Mouse (Mus musculus): ENCODE data around the gene Cemip. TPM values are rescaled to one million over a fixed set of nuclear protein-coding genes. Genes with fewer than 3 reads are reported as not detected.

Gene Cemip
- polyA plus RNA-seq, 1 experiment from 2014 or later = 0.17 TPM

GRCm38 (mm10) chr7:83972485-83972884 is 113.8 kb downstream of the Cemip start:
- no peak overlapping the region for H3K9ac ChIP-seq (ENCODE audit: low read depth, low read length)
- no peaks in the 10 kb centered on the region for H3K27me3 ChIP-seq (ENCODE audit: insufficient read depth, low read length)
- H3K4me1 ChIP-seq (replicated peaks; ENCODE audit: insufficient read depth, low read length) = no peaks in the 10 kb centered on the region
- peak; percentile 40 for DNase-seq (ENCODE audit: low spot score)
- no peaks in the 10 kb centered on the region for H3K36me3 ChIP-seq (ENCODE audit: insufficient read depth, low read length)
- no peak for TF ChIP-seq CTCF (IDR thresholded peaks at IDR 0.05; ENCODE audit: low read depth)
- no peaks in the 10 kb centered on the region for H3K9me3 ChIP-seq (replicated peaks; ENCODE audit: low read length)
- H3K4me3 ChIP-seq (replicated peaks; ENCODE audit: low read depth, low read length) = no peak overlapping the region
- no peak overlapping the region for H3K4me2 ChIP-seq (ENCODE audit: low read length)
- no peak overlapping the region for H3K27ac ChIP-seq
- ATAC-seq (replicated peaks; ENCODE audit: low FRiP score, low read depth) = no peak
- 46% methylated on average over 7 of the region's 7 CpGs for WGBS

DNA sequence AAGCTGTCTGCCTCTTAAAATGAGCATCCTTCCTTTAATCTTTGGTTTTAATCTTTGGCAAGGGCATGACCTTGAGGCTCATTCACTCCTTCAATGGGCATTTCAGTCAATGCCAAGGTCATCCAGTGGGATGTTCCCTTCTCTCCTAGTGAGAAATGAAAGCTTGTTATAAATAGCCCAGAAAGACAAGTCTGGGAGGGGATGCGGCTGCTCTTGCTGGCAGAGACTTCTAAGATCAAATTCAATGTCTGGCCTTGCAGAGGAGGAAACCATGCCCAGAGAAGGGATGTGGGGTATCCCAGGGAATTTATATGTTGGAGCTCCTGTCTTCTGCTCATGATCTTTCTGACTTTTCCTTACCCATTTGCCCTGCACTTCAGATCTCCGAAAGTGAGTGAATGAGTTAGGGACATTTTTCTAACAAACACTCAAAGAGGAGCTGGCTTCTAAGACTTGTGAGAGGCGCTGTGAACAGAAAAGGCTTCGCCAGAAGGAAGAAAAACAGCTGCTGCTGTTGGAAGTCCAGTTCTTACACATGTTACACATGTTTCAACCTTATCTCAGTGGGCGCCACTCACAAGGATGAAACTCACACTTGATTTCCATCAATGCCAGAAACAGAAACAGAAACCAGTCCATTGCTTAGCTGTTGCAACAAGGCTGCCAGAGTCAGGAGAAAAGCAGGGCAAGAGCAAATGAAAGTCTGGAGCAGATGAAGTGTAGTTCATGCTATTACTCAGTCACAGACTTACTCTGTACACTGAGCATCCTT is 120.1 kb downstream of the Cemip start:
- H3K9me3 ChIP-seq (replicated peaks; ENCODE audit: low read length) = no peaks in the 10 kb centered on the region
- no peak overlapping the region for H3K4me2 ChIP-seq (ENCODE audit: low read length)
- H3K27me3 ChIP-seq (ENCODE audit: insufficient read depth, low read length) = no peaks in the 10 kb centered on the region
- WGBS = 72% methylated on average over 5 of the region's 5 CpGs
- no peaks in the 10 kb centered on the region for H3K36me3 ChIP-seq (ENCODE audit: insufficient read depth, low read length)
- ATAC-seq (replicated peaks; ENCODE audit: low FRiP score, low read depth) = no peak
- no peak for TF ChIP-seq CTCF (IDR thresholded peaks at IDR 0.05; ENCODE audit: low read depth)
- DNase-seq (ENCODE audit: low spot score) = peak; percentile 10
- H3K27ac ChIP-seq = no peak overlapping the region
- no peaks in the 10 kb centered on the region for H3K4me1 ChIP-seq (replicated peaks; ENCODE audit: insufficient read depth, low read length)
- H3K9ac ChIP-seq (ENCODE audit: low read depth, low read length) = no peak overlapping the region
- no peak overlapping the region for H3K4me3 ChIP-seq (replicated peaks; ENCODE audit: low read depth, low read length)

GRCm38 (mm10) chr7:83965181-83965580 is 121.1 kb downstream of the Cemip start:
- no peaks in the 10 kb centered on the region for H3K36me3 ChIP-seq (ENCODE audit: insufficient read depth, low read length)
- no peak overlapping the region for H3K9ac ChIP-seq (ENCODE audit: low read depth, low read length)
- H3K4me2 ChIP-seq (ENCODE audit: low read length) = no peak overlapping the region
- H3K27me3 ChIP-seq (ENCODE audit: insufficient read depth, low read length) = no peaks in the 10 kb centered on the region
- H3K4me1 ChIP-seq (replicated peaks; ENCODE audit: insufficient read depth, low read length) = no peaks in the 10 kb centered on the region
- TF ChIP-seq CTCF (IDR thresholded peaks at IDR 0.05; ENCODE audit: low read depth) = no peak
- no peak for ATAC-seq (replicated peaks; ENCODE audit: low FRiP score, low read depth)
- no peak overlapping the region for H3K27ac ChIP-seq
- no peaks in the 10 kb centered on the region for H3K9me3 ChIP-seq (replicated peaks; ENCODE audit: low read length)
- no peak overlapping the region for H3K4me3 ChIP-seq (replicated peaks; ENCODE audit: low read depth, low read length)
- no peak for DNase-seq (ENCODE audit: low spot score)

- TF ChIP-seq CTCF (IDR thresholded peaks at IDR 0.05; ENCODE audit: low read depth) = no peak
- ATAC-seq (replicated peaks; ENCODE audit: low FRiP score, low read depth) (no peak), DNase-seq (ENCODE audit: low spot score) (no peak)
- Histone ChIP-seq H3K4me1 (replicated peaks; ENCODE audit: insufficient read depth, low read length) (no peaks in the 10 kb centered on the region), H3K9me3 (replicated peaks; ENCODE audit: low read length) (no peaks in the 10 kb centered on the region), H3K27ac (no peak overlapping the region), H3K4me2 (ENCODE audit: low read length) (no peak overlapping the region), H3K4me3 (replicated peaks; ENCODE audit: low read depth, low read length) (no peak overlapping the region), H3K9ac (ENCODE audit: low read depth, low read length) (no peak overlapping the region), H3K36me3 (ENCODE audit: insufficient read depth, low read length) (no peaks in the 10 kb centered on the region), H3K27me3 (ENCODE audit: insufficient read depth, low read length) (no peaks in the 10 kb centered on the region)
- WGBS = 92% methylated on average over 9 of the region's 9 CpGs
Measured at GRCm38 (mm10) chr7:83952511-83952910, 133.8 kb downstream of the Cemip start.

GRCm38 (mm10) chr7:83951327-83951726 is 135.0 kb downstream of the Cemip start:
- Histone ChIP-seq H3K4me3 (replicated peaks; ENCODE audit: low read depth, low read length) (no peak overlapping the region), H3K4me1 (replicated peaks; ENCODE audit: insufficient read depth, low read length) (no peaks in the 10 kb centered on the region), H3K27ac (no peak overlapping the region), H3K9ac (ENCODE audit: low read depth, low read length) (no peak overlapping the region), H3K36me3 (ENCODE audit: insufficient read depth, low read length) (no peaks in the 10 kb centered on the region), H3K27me3 (ENCODE audit: insufficient read depth, low read length) (no peaks in the 10 kb centered on the region), H3K9me3 (replicated peaks; ENCODE audit: low read length) (no peaks in the 10 kb centered on the region), H3K4me2 (ENCODE audit: low read length) (no peak overlapping the region)
- ATAC-seq (replicated peaks; ENCODE audit: low FRiP score, low read depth) (no peak), DNase-seq (ENCODE audit: low spot score) (no peak)
- no peak for TF ChIP-seq CTCF (IDR thresholded peaks at IDR 0.05; ENCODE audit: low read depth)
- WGBS = 73% methylated on average over 14 of the region's 14 CpGs

- Histone ChIP-seq H3K27me3 (ENCODE audit: insufficient read depth, low read length) (no peaks in the 10 kb centered on the region), H3K9ac (ENCODE audit: low read depth, low read length) (no peak overlapping the region), H3K27ac (no peak overlapping the region), H3K36me3 (ENCODE audit: insufficient read depth, low read length) (no peaks in the 10 kb centered on the region), H3K4me2 (ENCODE audit: low read length) (no peak overlapping the region), H3K9me3 (replicated peaks; ENCODE audit: low read length) (no peaks in the 10 kb centered on the region), H3K4me3 (replicated peaks; ENCODE audit: low read depth, low read length) (no peak overlapping the region), H3K4me1 (replicated peaks; ENCODE audit: insufficient read depth, low read length) (no peaks in the 10 kb centered on the region)
- WGBS = 86% methylated on average over 6 of the region's 6 CpGs
- no peak for ATAC-seq (replicated peaks; ENCODE audit: low FRiP score, low read depth)
- DNase-seq (ENCODE audit: low spot score) = no peak
- TF ChIP-seq CTCF (IDR thresholded peaks at IDR 0.05; ENCODE audit: low read depth) = no peak
Measured at GRCm38 (mm10) chr7:83949662-83950061, 136.6 kb downstream of the Cemip start.

- Histone ChIP-seq H3K9me3 (replicated peaks; ENCODE audit: low read length) (no peaks in the 10 kb centered on the region), H3K27ac (no peak overlapping the region), H3K27me3 (ENCODE audit: insufficient read depth, low read length) (no peaks in the 10 kb centered on the region), H3K9ac (ENCODE audit: low read depth, low read length) (no peak overlapping the region), H3K4me3 (replicated peaks; ENCODE audit: low read depth, low read length) (no peak overlapping the region), H3K4me1 (replicated peaks; ENCODE audit: insufficient read depth, low read length) (no peaks in the 10 kb centered on the region), H3K36me3 (ENCODE audit: insufficient read depth, low read length) (no peaks in the 10 kb centered on the region), H3K4me2 (ENCODE audit: low read length) (no peak overlapping the region)
- ATAC-seq (replicated peaks; ENCODE audit: low FRiP score, low read depth) = no peak
- DNase-seq (ENCODE audit: low spot score) = no peak
- WGBS = 63% methylated on average over 7 of the region's 7 CpGs
- no peak for TF ChIP-seq CTCF (IDR thresholded peaks at IDR 0.05; ENCODE audit: low read depth)
Measured at GRCm38 (mm10) chr7:83948743-83949142, 137.6 kb downstream of the Cemip start.

All from kidney, postnatal 0 days (tissue).